ENCODE assay signal across 9 mouse cellular contexts in the genomic region with DNA sequence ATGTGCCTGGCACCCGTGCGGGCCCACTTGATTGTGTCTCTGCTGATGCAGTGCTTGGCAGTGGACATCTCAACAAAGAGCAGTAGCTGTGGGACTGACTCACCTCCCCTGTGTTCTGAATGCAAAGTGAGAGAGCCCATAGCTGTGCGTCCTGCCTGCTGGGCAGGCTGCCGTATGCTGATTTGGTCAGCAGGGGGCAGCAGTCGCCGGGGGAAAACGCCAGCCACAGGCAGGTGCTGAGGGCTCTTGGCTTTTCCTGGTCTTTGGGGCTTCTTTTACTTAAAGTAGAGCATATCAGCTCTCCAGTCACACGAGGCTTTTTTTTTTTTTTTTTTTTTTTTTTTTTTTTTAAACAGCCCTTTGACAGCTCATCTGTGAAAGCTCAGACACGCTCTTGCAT. TPM values are rescaled to one million over a fixed set of nuclear protein-coding genes. Genes with fewer than 3 reads are reported as not detected.
DNase-seq lines count a peak whose midpoint lies in the region; ATAC-seq and TF ChIP-seq lines count a peak whose summit lies in the region.
"Had no signal": no experiment of that assay in that cellular context is flagged by ENCODE, and none has a peak within 500 bp of the region (broad histone marks: within the 10 kb centered on the region; RNA-seq: fewer than 3 reads in every experiment).

No protein-coding gene starts in this region.

- H3K27me3 ChIP-seq in liver, embryonic 11.5 days (replicated peaks; ENCODE audit: control insufficient read depth, insufficient read depth, low read length), result no peaks in the 10 kb centered on the region; the same call in 1 of the 2 replicates
- H3K27me3 ChIP-seq in neural tube, embryonic 12.5 days (replicated peaks), result no peaks in the 10 kb centered on the region
- H3K27me3 ChIP-seq in stomach, postnatal 0 days (ENCODE audit: control insufficient read depth, insufficient read depth, low read length), result no peaks in the 10 kb centered on the region

- WGBS in liver, embryonic 11.5 days, result 8% methylated on average over 9 of the region's 9 CpGs
- 7% methylated on average over 9 of the region's 9 CpGs for WGBS in neural tube, embryonic 12.5 days
- 7% methylated on average over 9 of the region's 9 CpGs for WGBS in stomach, postnatal 0 days

- no peak overlapping the region for H3K4me2 ChIP-seq in liver, embryonic 11.5 days
- H3K4me2 ChIP-seq in neural tube, embryonic 12.5 days (replicated peaks), result peak overlapping the region; percentile 46
- H3K4me2 ChIP-seq in stomach, postnatal 0 days (replicated peaks; ENCODE audit: low read depth), result no peak overlapping the region
- H3K4me2 ChIP-seq: lung, embryonic 15.5 days had no signal

- DNase-seq in cerebellum, adult 11 months, result peak; percentile 79
- peak; percentile 88 to 90 for DNase-seq in adrenal gland, postnatal 36 days
- peak; percentile 73 for DNase-seq in forelimb bud, embryonic 11.5 days (ENCODE audit: low read depth, low spot score)
- DNase-seq in induced T-regulatory cell, adult 2 months (ENCODE audit: low read depth), result peak; percentile 82
- DNase-seq in liver, embryonic 11.5 days (ENCODE audit: low spot score), result peak; percentile 74
- DNase-seq in stomach, postnatal 0 days (ENCODE audit: low spot score), result peak; percentile 84

- no peak for TF ChIP-seq EP300 in stomach, postnatal 0 days (optimal IDR thresholded peaks at IDR 0.05)

- peak; percentile 94 for TF ChIP-seq CTCF in stomach, postnatal 0 days (IDR thresholded peaks at IDR 0.05; ENCODE audit: low read depth)

- H3K9me3 ChIP-seq in liver, embryonic 11.5 days (ENCODE audit: control insufficient read depth, low read length), result no peaks in the 10 kb centered on the region
- H3K9me3 ChIP-seq in neural tube, embryonic 12.5 days, result no peaks in the 10 kb centered on the region
- no peaks in the 10 kb centered on the region for H3K9me3 ChIP-seq in stomach, postnatal 0 days (ENCODE audit: control insufficient read depth, low read length)
- H3K9me3 ChIP-seq: lung, embryonic 15.5 days had no signal

- peaks cover 10% of the 10 kb centered on the region; the same call in 1 of the 2 replicates for H3K4me1 ChIP-seq in liver, embryonic 11.5 days (replicated peaks; ENCODE audit: control insufficient read depth, insufficient read depth, low read length)
- peaks cover 42% of the 10 kb centered on the region for H3K4me1 ChIP-seq in neural tube, embryonic 12.5 days
- peaks cover 2% of the 10 kb centered on the region; the same call in 1 of the 2 replicates for H3K4me1 ChIP-seq in stomach, postnatal 0 days (replicated peaks; ENCODE audit: control insufficient read depth, insufficient read depth)

- no peak for ATAC-seq in cerebellum, adult (ENCODE audit: insufficient number of reproducible peaks, low FRiP score, low TSS enrichment)
- ATAC-seq in liver, embryonic 11.5 days (replicated peaks; ENCODE audit: low FRiP score), result no peak
- ATAC-seq in neural tube, embryonic 12.5 days (ENCODE audit: low FRiP score, low read depth), result 0 out of 2 replicates have a peak, but pooled peaks have one; percentile 7
- ATAC-seq in stomach, postnatal 0 days (ENCODE audit: low FRiP score, low TSS enrichment), result no peak

- H3K36me3 ChIP-seq in liver, embryonic 11.5 days (ENCODE audit: control insufficient read depth, insufficient read depth, low read length), result no peaks in the 10 kb centered on the region
- H3K36me3 ChIP-seq in neural tube, embryonic 12.5 days, result no peaks in the 10 kb centered on the region
- no peaks in the 10 kb centered on the region for H3K36me3 ChIP-seq in stomach, postnatal 0 days (ENCODE audit: control insufficient read depth, insufficient read depth, low read length)
- H3K36me3 ChIP-seq: lung, embryonic 15.5 days had no signal

- H3K9ac ChIP-seq in liver, embryonic 11.5 days (ENCODE audit: low read depth, low read length), result no peak overlapping the region
- no peak overlapping the region for H3K9ac ChIP-seq in neural tube, embryonic 12.5 days
- H3K9ac ChIP-seq in stomach, postnatal 0 days (ENCODE audit: low read length), result no peak overlapping the region
- H3K9ac ChIP-seq: lung, embryonic 15.5 days had no signal

- no peak overlapping the region for H3K27ac ChIP-seq in liver, embryonic 11.5 days (ENCODE audit: low read depth, low read length)
- H3K27ac ChIP-seq in neural tube, embryonic 12.5 days, result peak overlapping the region; percentile 32; the same call in 1 of the 2 replicates
- H3K27ac ChIP-seq in stomach, postnatal 0 days (replicated peaks), result no peak overlapping the region
- H3K27ac ChIP-seq: lung, embryonic 15.5 days had no signal

- H3K4me3 ChIP-seq in liver, embryonic 11.5 days (ENCODE audit: low read depth, low read length), result no peak overlapping the region
- H3K4me3 ChIP-seq in neural tube, embryonic 12.5 days, result no peak overlapping the region
- H3K4me3 ChIP-seq in stomach, postnatal 0 days (ENCODE audit: low read depth, low read length), result no peak overlapping the region
- H3K4me3 ChIP-seq: lung, embryonic 15.5 days had no signal

RNA-seq across cellular contexts. Expression of gene Ift27, which starts 4.5 kb away (rescaled TPM):
- 10 to 100 TPM; 16.0 to 18.8 TPM for total RNA-seq in adrenal gland, postnatal 36 days (2021)
- 57.8 and 60.5 TPM in 2 replicates for polyA plus RNA-seq in liver, embryonic 11.5 days (2014; fragmentation: Nextera tagmentation; extraction: Ambion mirVana)
- polyA plus RNA-seq in neural tube, embryonic 12.5 days (2016; fragmentation: Nextera tagmentation; extraction: Ambion mirVana), result 101 and 106 TPM in 2 replicates
- 42.2 and 42.5 TPM in 2 replicates for polyA plus RNA-seq in stomach, postnatal 0 days (2015; fragmentation: Nextera tagmentation; extraction: Ambion mirVana)

RNA-seq across cellular contexts. Expression of gene Pvalb, which starts 27.8 kb away (rescaled TPM):
- not detected for total RNA-seq in adrenal gland, postnatal 36 days (2021)
- not detected in 2 replicates for polyA plus RNA-seq in liver, embryonic 11.5 days (2014; fragmentation: Nextera tagmentation; extraction: Ambion mirVana)
- polyA plus RNA-seq in neural tube, embryonic 12.5 days (2016; fragmentation: Nextera tagmentation; extraction: Ambion mirVana), result 0.43 and 1.1 TPM in 2 replicates
- polyA plus RNA-seq in stomach, postnatal 0 days (2015; fragmentation: Nextera tagmentation; extraction: Ambion mirVana), result 0.11 TPM in 1 of 2 replicates, not detected in the other

RNA-seq across cellular contexts. Expression of gene Cacng2, which starts 58.6 kb away (rescaled TPM):
- under 1 TPM; 0.20 to 0.26 TPM for total RNA-seq in adrenal gland, postnatal 36 days (2021)
- 0.05 TPM in 1 of 2 replicates, not detected in the other for polyA plus RNA-seq in liver, embryonic 11.5 days (2014; fragmentation: Nextera tagmentation; extraction: Ambion mirVana)
- 4.1 and 5.7 TPM in 2 replicates for polyA plus RNA-seq in neural tube, embryonic 12.5 days (2016; fragmentation: Nextera tagmentation; extraction: Ambion mirVana)
- polyA plus RNA-seq in stomach, postnatal 0 days (2015; fragmentation: Nextera tagmentation; extraction: Ambion mirVana), result 0.02 and 0.05 TPM in 2 replicates
- polyA plus RNA-seq: lung, embryonic 15.5 days had no signal
